Mouse (Mus musculus) kidney, embryonic 16.5 days (tissue): Measurements from ENCODE around the gene Tasp1. TPM values are rescaled to one million over a fixed set of nuclear protein-coding genes. Genes with fewer than 3 reads are reported as not detected.
"Not testable (repeated sequence)": the region's sequence is repeated elsewhere in the genome, so short reads cannot be mapped to it uniquely, and the experiment has no call there.

ENCODE experiments used
- ATAC-seq: fragments of 200-750 bp; cut with Nextera tagmentation; 2 replicates; pipeline ENCODE4 v1.8.0; 2017; ENCODE audit warnings: moderate TSS enrichment; ENCODE audit not compliant: low FRiP score, low TSS enrichment
- H3K27ac ChIP-seq: fragments of 300-500 bp; sonication (generic); 2 replicates; pipeline ENCODE4 v1.5.1; 2014; ENCODE audit warnings: low read length
- H3K27me3 ChIP-seq: fragments of 300-500 bp; sonication (generic); 2 replicates; pipeline ENCODE4 v1.6.1; 2014; ENCODE audit warnings: low read length, control low read depth, mixed read lengths; ENCODE audit not compliant: insufficient read depth
- H3K36me3 ChIP-seq: fragments of 300-500 bp; sonication (generic); 2 replicates; pipeline ENCODE4 v1.6.1; 2014; ENCODE audit warnings: low read length, control low read depth, mixed read lengths; ENCODE audit not compliant: insufficient read depth
- H3K4me1 ChIP-seq: fragments of 300-500 bp; sonication (generic); 2 replicates; pipeline ENCODE4 v1.6.1; 2014; ENCODE audit warnings: low read length, control low read depth, mixed read lengths; ENCODE audit not compliant: insufficient read depth
- H3K4me2 ChIP-seq: fragments of 300-500 bp; sonication (generic); replicated peaks from 2 replicates; pipeline ENCODE4 v1.6.1; 2014; ENCODE audit warnings: low read depth, low read length
- H3K4me3 ChIP-seq: fragments of 300-500 bp; sonication (generic); 2 replicates; pipeline ENCODE4 v1.5.1; 2014; ENCODE audit warnings: mild to moderate bottlenecking, low read length
- H3K9ac ChIP-seq: fragments of 300-500 bp; sonication (generic); replicated peaks from 2 replicates; pipeline ENCODE4 v1.6.1; 2014; ENCODE audit warnings: low read length
- H3K9me3 ChIP-seq: fragments of 300-500 bp; sonication (generic); 2 replicates; pipeline ENCODE4 v1.6.1; 2016; ENCODE audit warnings: low read length, control low read depth
- WGBS: fragments of 180-500 bp; shearing (Covaris S2); extraction: QIAGEN DNeasy Blood & Tissue Kit; methylation state at CpG from one replicate; pipeline ENCODE4 v1.1.7; 2014; 5-methylcytosine and 5-hydroxymethylcytosine counted together
- polyA plus RNA-seq: library from polyadenylated mRNA; unstranded; fragments of >200 nt; fragmentation: Nextera tagmentation; extraction: Ambion mirVana; gene quantifications from 2 replicates; pipeline ENCODE4 v1.2.1, GENCODE M21; 2015

Gene Tasp1
- polyA plus RNA-seq, 1 experiment from 2014 or later = 20.5 TPM

- no peak overlapping the region for H3K4me3 ChIP-seq
- ATAC-seq = no peak
- no peaks in the 10 kb centered on the region for H3K4me1 ChIP-seq
- H3K9ac ChIP-seq = no peak overlapping the region
- 92% methylated on average over 5 of the region's 5 CpGs for WGBS
- no peak overlapping the region for H3K27ac ChIP-seq
- peaks cover 4% of the 10 kb centered on the region; the same call in 1 of the 2 replicates for H3K9me3 ChIP-seq
- no peaks in the 10 kb centered on the region for H3K27me3 ChIP-seq
- H3K4me2 ChIP-seq = no peak overlapping the region
- no peaks in the 10 kb centered on the region for H3K36me3 ChIP-seq
These were observed 26.8 kb upstream of the Tasp1 start for GRCm38 (mm10) chr2:140093433-140093832.

- Histone ChIP-seq H3K4me2 (no peak overlapping the region), H3K27me3 (no peaks in the 10 kb centered on the region), H3K9me3 (no peaks in the 10 kb centered on the region), H3K9ac (no peak overlapping the region), H3K4me3 (no peak overlapping the region), H3K4me1 (no peaks in the 10 kb centered on the region), H3K36me3 (no peaks in the 10 kb centered on the region), H3K27ac (no peak overlapping the region)
- 94% methylated on average over 7 of the region's 7 CpGs for WGBS
- no peak for ATAC-seq
These were observed 17.6 kb upstream of the Tasp1 start for GRCm38 (mm10) chr2:140084245-140084644.

- ATAC-seq = no peak
These were observed 14.4 kb upstream of the Tasp1 start for GRCm38 (mm10) chr2:140080747-140081577.

GRCm38 (mm10) chr2:140079284-140079683 is 12.7 kb upstream of the Tasp1 start:
- H3K27ac ChIP-seq = not testable (repeated sequence)

More at GRCm38 (mm10) chr2:140080747-140081577, 14.4 kb upstream of the Tasp1 start:
- Histone ChIP-seq H3K36me3 (no peaks in the 10 kb centered on the region), H3K4me1 (no peaks in the 10 kb centered on the region), H3K27ac (no peak overlapping the region), H3K9me3 (no peaks in the 10 kb centered on the region), H3K4me2 (no peak overlapping the region), H3K27me3 (no peaks in the 10 kb centered on the region), H3K9ac (no peak overlapping the region), H3K4me3 (no peak overlapping the region)
- 83% methylated on average over 11 of the region's 11 CpGs for WGBS

GRCm38 (mm10) chr2:140078600-140079280 is 12.1 kb upstream of the Tasp1 start:
- Histone ChIP-seq H3K27ac (no peak overlapping the region), H3K9me3 (no peaks in the 10 kb centered on the region), H3K4me1 (no peaks in the 10 kb centered on the region), H3K36me3 (no peaks in the 10 kb centered on the region), H3K4me3 (no peak overlapping the region), H3K9ac (no peak overlapping the region), H3K27me3 (no peaks in the 10 kb centered on the region), H3K4me2 (no peak overlapping the region)
- WGBS = 63% methylated on average over 6 of the region's 6 CpGs
- ATAC-seq = peak; percentile 15; the same call in 1 of the 2 replicates

More at GRCm38 (mm10) chr2:140079284-140079683, 12.7 kb upstream of the Tasp1 start:
- not testable (repeated sequence) for H3K4me3 ChIP-seq, H3K9ac ChIP-seq, ATAC-seq, H3K9me3 ChIP-seq, H3K4me2 ChIP-seq, H3K36me3 ChIP-seq, H3K27me3 ChIP-seq, H3K4me1 ChIP-seq

- H3K9me3 ChIP-seq = no peaks in the 10 kb centered on the region
These were observed 10.9 kb upstream of the Tasp1 start for GRCm38 (mm10) chr2:140077476-140077875.

GRCm38 (mm10) chr2:140075150-140075549 is 8.5 kb upstream of the Tasp1 start:
- H3K4me1 ChIP-seq = no peaks in the 10 kb centered on the region
- no peak overlapping the region for H3K4me3 ChIP-seq
- H3K27me3 ChIP-seq = no peaks in the 10 kb centered on the region
- no peak overlapping the region for H3K27ac ChIP-seq
- ATAC-seq = no peak
- 80% methylated on average over 3 of the region's 3 CpGs for WGBS
- H3K36me3 ChIP-seq = no peaks in the 10 kb centered on the region
- no peak overlapping the region for H3K9ac ChIP-seq
- H3K4me2 ChIP-seq = no peak overlapping the region
- H3K9me3 ChIP-seq = no peaks in the 10 kb centered on the region

More at GRCm38 (mm10) chr2:140077476-140077875, 10.9 kb upstream of the Tasp1 start:
- Histone ChIP-seq H3K4me1 (no peaks in the 10 kb centered on the region), H3K27me3 (no peaks in the 10 kb centered on the region), H3K4me2 (no peak overlapping the region), H3K27ac (no peak overlapping the region), H3K36me3 (no peaks in the 10 kb centered on the region), H3K4me3 (no peak overlapping the region), H3K9ac (no peak overlapping the region)
- 38% methylated on average over 1 of the region's 1 CpGs for WGBS
- no peak for ATAC-seq

- no peak overlapping the region for H3K9ac ChIP-seq
- no peaks in the 10 kb centered on the region for H3K9me3 ChIP-seq
- 0 out of 2 replicates have a peak, but pooled peaks cover 4% of the 10 kb centered on the region for H3K36me3 ChIP-seq
- no peak for ATAC-seq
- peak overlapping the region; percentile 82 for H3K4me2 ChIP-seq
- H3K4me3 ChIP-seq = peak overlapping the region; percentile 94; the same call in 1 of the 2 replicates
- WGBS = 48% methylated on average over 4 of the region's 4 CpGs
- no peak overlapping the region for H3K27ac ChIP-seq
- no peaks in the 10 kb centered on the region for H3K27me3 ChIP-seq
- peaks cover 12% of the 10 kb centered on the region; the same call in 1 of the 2 replicates for H3K4me1 ChIP-seq
These were observed 911 bp upstream of the Tasp1 start for GRCm38 (mm10) chr2:140067516-140067915.

GRCm38 (mm10) chr2:140065676-140066075 is 929 bp downstream of the Tasp1 start:
- Histone ChIP-seq H3K4me1 (peaks cover 12% of the 10 kb centered on the region; the same call in 1 of the 2 replicates), H3K36me3 (0 out of 2 replicates have a peak, but pooled peaks cover 4% of the 10 kb centered on the region), H3K4me3 (peak overlapping the region; percentile 94), H3K27me3 (no peaks in the 10 kb centered on the region), H3K4me2 (peak overlapping the region; percentile 82), H3K9me3 (no peaks in the 10 kb centered on the region), H3K27ac (peak overlapping the region; percentile 92; the same call in 1 of the 2 replicates), H3K9ac (peak overlapping the region; percentile 91; the same call in 1 of the 2 replicates)
- ATAC-seq = no peak
- 81% methylated on average over 8 of the region's 8 CpGs for WGBS
